Mouse (Mus musculus): ENCODE measurements around the gene Med13l.

The Med13l gene

GRCm38 (mm10) chr5:118789776-118790175 is 229.3 kb downstream of the Med13l start:
- no peak for DNase-seq (ENCODE audit: low spot score in 2 of 2)

GRCm38 (mm10) chr5:118797811-118798210 is 237.3 kb downstream of the Med13l start:
- DNase-seq (ENCODE audit: low spot score in 2 of 2) = no peak

- DNase-seq (ENCODE audit: low spot score in 2 of 2) = no peak
These were observed 241.1 kb downstream of the Med13l start for GRCm38 (mm10) chr5:118801592-118801991.

- no peak for DNase-seq (ENCODE audit: low spot score in 2 of 2)
These were observed 241.6 kb downstream of the Med13l start for GRCm38 (mm10) chr5:118802036-118802435.

GRCm38 (mm10) chr5:118808946-118809345 is 248.5 kb downstream of the Med13l start:
- DNase-seq (ENCODE audit: low spot score in 2 of 2) = no peak

- DNase-seq (ENCODE audit: low spot score in 2 of 2) = no peak
These were observed 249.1 kb downstream of the Med13l start for GRCm38 (mm10) chr5:118809588-118809987.

GRCm38 (mm10) chr5:118811690-118812089 is 251.2 kb downstream of the Med13l start:
- DNase-seq (ENCODE audit: low spot score in 2 of 2) = no peak

GRCm38 (mm10) chr5:118812421-118812820 is 251.9 kb downstream of the Med13l start:
- DNase-seq (ENCODE audit: low spot score in 2 of 2) = no peak

GRCm38 (mm10) chr5:118812947-118813401 is 252.5 kb downstream of the Med13l start:
- no peak for DNase-seq (ENCODE audit: low spot score in 2 of 2)

GRCm38 (mm10) chr5:118814052-118814451 is 253.6 kb downstream of the Med13l start:
- DNase-seq (ENCODE audit: low spot score in 2 of 2) = no peak

Measured in left cerebral cortex, adult 9 months (tissue).